Mouse (Mus musculus): ENCODE data around the gene Cav3. TPM values are rescaled to one million over a fixed set of nuclear protein-coding genes. Genes with fewer than 3 reads are reported as not detected.

Gene Cav3
- polyA plus RNA-seq (2012; rRNA removed) = not detected in 2 replicates
- not detected in 2 replicates for polyA plus RNA-seq (2014; fragmentation: Nextera tagmentation; extraction: Ambion mirVana)

GRCm38 (mm10) chr6:112459341-112459749 is at the start of gene Cav3:
Gene Cav3 (plus strand): TSS chr6:112459505.
- Histone ChIP-seq H3K27ac (no peak within 1 kb of the TSS), H3K36me3 (replicated peaks; ENCODE audit: control insufficient read depth, insufficient read depth, low read depth) (no peaks in the 10 kb centered on the region), H3K4me2 (ENCODE audit: low read depth) (no peak within 1 kb of the TSS), H3K4me1 (replicated peaks; ENCODE audit: control insufficient read depth in 2 of 2, insufficient read depth in 2 of 2, low read length in 1 of 2) (no peaks in the 10 kb centered on the region), H3K27me3 (ENCODE audit: control insufficient read depth, insufficient read depth, low read length) (no peaks in the 10 kb centered on the region), H3K9ac (replicated peaks) (no peak within 1 kb of the TSS), H3K9me3 (ENCODE audit: control insufficient read depth, low read length) (no peaks in the 10 kb centered on the region), H3K4me3 (ENCODE audit: insufficient read depth in 1 of 2, low read depth in 2 of 2, low read length in 2 of 2) (no peak within 1 kb of the TSS)
- TF ChIP-seq EP300 (IDR thresholded peaks at IDR 0.05; ENCODE audit: low read depth) = no peak
- TF ChIP-seq CTCF (IDR thresholded peaks at IDR 0.05; ENCODE audit: low read depth) = no peak
- DNase-seq (ENCODE audit: low read depth in 3 of 3, low spot score in 3 of 3) = no peak
- WGBS (ENCODE audit: insufficient replicate concordance) = 73% methylated on average over 12 of the region's 12 CpGs
- no peak for ATAC-seq (ENCODE audit: insufficient read depth)

DNA sequence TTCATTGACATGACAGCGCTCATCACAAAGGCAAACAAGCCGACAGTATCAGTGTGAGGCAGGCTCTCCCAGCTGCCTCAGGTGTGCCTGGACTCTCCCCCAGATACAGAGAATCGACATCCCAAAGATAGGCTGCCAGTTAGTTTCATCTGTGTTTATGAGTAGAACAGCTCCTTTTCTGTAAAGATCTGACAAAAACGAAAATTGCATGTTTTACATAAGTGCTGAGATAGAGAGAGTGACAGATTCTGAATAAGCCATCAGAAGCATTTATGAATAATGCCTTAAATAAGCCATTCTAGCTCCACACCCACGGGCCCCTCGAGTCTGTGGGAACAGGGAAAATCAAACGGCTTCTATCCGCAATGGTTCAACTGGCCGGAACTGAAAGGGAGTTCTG is 40.0 kb upstream of the Cav3 start:
- no peak overlapping the region for H3K27ac ChIP-seq
- no peak overlapping the region for H3K9ac ChIP-seq (replicated peaks)
- no peaks in the 10 kb centered on the region for H3K27me3 ChIP-seq (ENCODE audit: control insufficient read depth, insufficient read depth, low read length)
- WGBS (ENCODE audit: insufficient replicate concordance) = 64% methylated on average over 9 of the region's 9 CpGs
- DNase-seq (ENCODE audit: low read depth in 3 of 3, low spot score in 3 of 3) (no peak), ATAC-seq (ENCODE audit: insufficient read depth) (no peak)
- no peaks in the 10 kb centered on the region for H3K4me1 ChIP-seq (replicated peaks; ENCODE audit: control insufficient read depth in 2 of 2, insufficient read depth in 2 of 2, low read length in 1 of 2)
- TF ChIP-seq EP300 (IDR thresholded peaks at IDR 0.05; ENCODE audit: low read depth) (no peak), CTCF (IDR thresholded peaks at IDR 0.05; ENCODE audit: low read depth) (no peak)
- no peaks in the 10 kb centered on the region for H3K36me3 ChIP-seq (replicated peaks; ENCODE audit: control insufficient read depth, insufficient read depth, low read depth)
- H3K4me3 ChIP-seq (ENCODE audit: insufficient read depth in 1 of 2, low read depth in 2 of 2, low read length in 2 of 2) = no peak overlapping the region
- no peak overlapping the region for H3K4me2 ChIP-seq (ENCODE audit: low read depth)
- H3K9me3 ChIP-seq (ENCODE audit: control insufficient read depth, low read length) = no peaks in the 10 kb centered on the region

GRCm38 (mm10) chr6:112420883-112421282 is 38.4 kb upstream of the Cav3 start:
- H3K9ac ChIP-seq (replicated peaks) = no peak overlapping the region
- WGBS (ENCODE audit: insufficient replicate concordance) = 59% methylated on average over 1 of the region's 1 CpGs
- ATAC-seq (ENCODE audit: insufficient read depth) (no peak), DNase-seq (ENCODE audit: low read depth in 3 of 3, low spot score in 3 of 3) (no peak)
- TF ChIP-seq EP300 (IDR thresholded peaks at IDR 0.05; ENCODE audit: low read depth) (no peak), CTCF (IDR thresholded peaks at IDR 0.05; ENCODE audit: low read depth) (no peak)
- no peak overlapping the region for H3K4me2 ChIP-seq (ENCODE audit: low read depth)
- no peak overlapping the region for H3K4me3 ChIP-seq (ENCODE audit: insufficient read depth in 1 of 2, low read depth in 2 of 2, low read length in 2 of 2)
- no peaks in the 10 kb centered on the region for H3K36me3 ChIP-seq (replicated peaks; ENCODE audit: control insufficient read depth, insufficient read depth, low read depth)
- H3K9me3 ChIP-seq (ENCODE audit: control insufficient read depth, low read length) = no peaks in the 10 kb centered on the region
- no peak overlapping the region for H3K27ac ChIP-seq
- no peaks in the 10 kb centered on the region for H3K4me1 ChIP-seq (replicated peaks; ENCODE audit: control insufficient read depth in 2 of 2, insufficient read depth in 2 of 2, low read length in 1 of 2)
- no peaks in the 10 kb centered on the region for H3K27me3 ChIP-seq (ENCODE audit: control insufficient read depth, insufficient read depth, low read length)

- Histone ChIP-seq H3K36me3 (replicated peaks; ENCODE audit: control insufficient read depth, insufficient read depth, low read depth) (no peaks in the 10 kb centered on the region), H3K27ac (no peak overlapping the region), H3K27me3 (ENCODE audit: control insufficient read depth, insufficient read depth, low read length) (no peaks in the 10 kb centered on the region), H3K9me3 (ENCODE audit: control insufficient read depth, low read length) (no peaks in the 10 kb centered on the region), H3K9ac (replicated peaks) (no peak overlapping the region), H3K4me3 (ENCODE audit: insufficient read depth in 1 of 2, low read depth in 2 of 2, low read length in 2 of 2) (no peak overlapping the region), H3K4me2 (ENCODE audit: low read depth) (no peak overlapping the region), H3K4me1 (replicated peaks; ENCODE audit: control insufficient read depth in 2 of 2, insufficient read depth in 2 of 2, low read length in 1 of 2) (no peaks in the 10 kb centered on the region)
- ATAC-seq (ENCODE audit: insufficient read depth) (no peak), DNase-seq (ENCODE audit: low read depth in 3 of 3, low spot score in 3 of 3) (no peak)
- WGBS (ENCODE audit: insufficient replicate concordance) = 56% methylated on average over 8 of the region's 8 CpGs
- TF ChIP-seq EP300 (IDR thresholded peaks at IDR 0.05; ENCODE audit: low read depth) = no peak
- TF ChIP-seq CTCF (IDR thresholded peaks at IDR 0.05; ENCODE audit: low read depth) = no peak
Measured at GRCm38 (mm10) chr6:112423746-112424501, 35.4 kb upstream of the Cav3 start.

DNA sequence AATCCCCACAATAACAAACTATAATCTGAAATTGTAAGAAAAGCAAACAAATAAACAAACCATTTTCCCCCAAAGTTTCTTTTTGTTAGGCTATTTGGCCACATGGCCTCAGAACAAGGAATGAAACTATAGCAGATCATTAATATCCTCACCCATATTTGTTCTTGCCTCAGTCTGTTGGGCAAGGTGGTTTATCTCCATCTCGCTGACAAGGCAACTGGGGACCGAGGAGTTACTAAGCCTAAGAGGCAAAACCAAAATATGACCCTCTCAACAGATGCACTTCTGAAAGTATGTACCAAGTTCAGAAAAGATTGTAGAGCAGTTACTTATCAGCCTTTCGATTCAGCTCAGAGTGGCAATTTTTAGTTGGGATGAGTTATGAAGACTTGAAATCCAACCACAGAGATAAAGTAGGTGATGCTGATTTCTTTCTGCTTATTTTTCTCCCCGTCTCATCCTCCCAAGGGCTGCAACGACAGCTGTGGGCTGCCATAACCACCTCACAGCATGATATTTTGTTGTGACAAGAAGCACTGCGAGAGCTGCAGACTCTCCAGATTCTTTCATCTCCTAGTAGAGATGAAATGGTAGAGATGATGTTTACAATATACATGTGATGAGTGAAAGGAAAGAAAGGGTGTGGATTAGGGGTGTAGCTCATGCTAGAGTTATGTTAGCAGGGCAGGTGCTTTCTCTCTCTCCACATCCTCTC is 33.1 kb upstream of the Cav3 start:
- Histone ChIP-seq H3K27me3 (ENCODE audit: control insufficient read depth, insufficient read depth, low read length) (no peaks in the 10 kb centered on the region), H3K9me3 (ENCODE audit: control insufficient read depth, low read length) (no peaks in the 10 kb centered on the region), H3K4me2 (ENCODE audit: low read depth) (no peak overlapping the region), H3K27ac (no peak overlapping the region), H3K36me3 (replicated peaks; ENCODE audit: control insufficient read depth, insufficient read depth, low read depth) (no peaks in the 10 kb centered on the region), H3K9ac (replicated peaks) (no peak overlapping the region), H3K4me3 (ENCODE audit: insufficient read depth in 1 of 2, low read depth in 2 of 2, low read length in 2 of 2) (no peak overlapping the region), H3K4me1 (replicated peaks; ENCODE audit: control insufficient read depth in 2 of 2, insufficient read depth in 2 of 2, low read length in 1 of 2) (no peaks in the 10 kb centered on the region)
- no peak for TF ChIP-seq EP300 (IDR thresholded peaks at IDR 0.05; ENCODE audit: low read depth)
- 54% methylated on average over 6 of the region's 6 CpGs for WGBS (ENCODE audit: insufficient replicate concordance)
- ATAC-seq (ENCODE audit: insufficient read depth) (no peak), DNase-seq (ENCODE audit: low read depth in 3 of 3, low spot score in 3 of 3) (no peak)

All from liver, embryonic 14.5 days (tissue).